Mouse (Mus musculus) heart, postnatal 0 days (tissue): ENCODE data around the gene Ipmk. TPM values are rescaled to one million over a fixed set of nuclear protein-coding genes. Genes with fewer than 3 reads are reported as not detected.
A peak's percentile ranks its signal among the peaks of the same experiment; 100 is the strongest.

Experiments
- ATAC-seq: fragments of 200-750 bp; cut with Nextera tagmentation; 2 replicates; pipeline ENCODE4 v1.8.0; 2017; ENCODE audit warnings: low read depth, moderate number of reproducible peaks, moderate library complexity; ENCODE audit not compliant: insufficient read depth
- DNase-seq: peaks from one replicate; pipeline ENCODE4 v3.0.0-alpha.2; 2016; ENCODE audit warnings: low spot score
- H3K27ac ChIP-seq: fragments of 300-500 bp; sonication (generic); 2 replicates; pipeline ENCODE4 v1.5.1; 2014; ENCODE audit warnings: low read depth, mild to moderate bottlenecking
- H3K27me3 ChIP-seq: fragments of 300-500 bp; sonication (generic); 2 replicates; pipeline ENCODE4 v1.6.1; 2014; ENCODE audit warnings: low read length, mixed read lengths; ENCODE audit not compliant: control insufficient read depth, insufficient read depth
- H3K36me3 ChIP-seq: fragments of 300-500 bp; sonication (generic); replicated peaks from 2 replicates; pipeline ENCODE4 v1.6.1; 2014; ENCODE audit warnings: low read length, mixed read lengths; ENCODE audit not compliant: control insufficient read depth, insufficient read depth
- H3K4me1 ChIP-seq: fragments of 300-500 bp; sonication (generic); 2 replicates; pipeline ENCODE4 v1.6.1; 2014; ENCODE audit warnings: antibody characterized with exemption; ENCODE audit not compliant: control insufficient read depth, insufficient read depth
- H3K4me2 ChIP-seq: fragments of 300-500 bp; sonication (generic); 2 replicates; pipeline ENCODE4 v1.6.1; 2014; ENCODE audit warnings: low read depth, mild to moderate bottlenecking, low read length, moderate library complexity
- H3K4me3 ChIP-seq: fragments of 300-500 bp; sonication (generic); 2 replicates; pipeline ENCODE4 v1.5.1; 2014; ENCODE audit warnings: low read depth, low read length
- H3K9ac ChIP-seq: fragments of 300-500 bp; sonication (generic); replicated peaks from 2 replicates; pipeline ENCODE4 v1.6.1; 2014; ENCODE audit warnings: low read depth, low read length, mixed read lengths
- H3K9me3 ChIP-seq: fragments of 300-500 bp; sonication (generic); replicated peaks from 2 replicates; pipeline ENCODE4 v1.6.1; 2016; ENCODE audit warnings: low read length; ENCODE audit not compliant: control insufficient read depth
- CTCF ChIP-seq: IDR thresholded peaks from 2 replicates; pipeline ENCODE4 v1.5.1; 2016; ENCODE audit warnings: antibody characterized with exemption, control low read depth, low read depth
- EP300 ChIP-seq: IDR thresholded peaks from 2 replicates; pipeline ENCODE4 v1.6.1; 2016; ENCODE audit warnings: antibody characterized with exemption, low read depth
- WGBS: fragments of 180-500 bp; shearing (Covaris S2); extraction: QIAGEN DNeasy Blood & Tissue Kit; methylation state at CpG from one replicate; pipeline ENCODE4 v1.1.7; 2014; 5-methylcytosine and 5-hydroxymethylcytosine counted together
- polyA plus RNA-seq: library from polyadenylated mRNA; unstranded; fragments of >200 nt; fragmentation: Nextera tagmentation; extraction: Ambion mirVana; gene quantifications from 2 replicates; pipeline ENCODE4 v1.2.1, GENCODE M21; 2015
- total RNA-seq: library from RNA; depleted of rRNA; stranded (reverse); fragments of >200 nt; gene quantifications from 2 replicates; pipeline ENCODE4 v1.2.3, GENCODE M21; 2014; ENCODE audit warnings: low replicate concordance

The Ipmk gene
- total and polyA plus RNA-seq, 2 experiments from 2014 or later, result 4.9 to 6.8 TPM

- Histone ChIP-seq H3K9ac (no peak overlapping the region), H3K9me3 (no peaks in the 10 kb centered on the region), H3K36me3 (peaks cover 29% of the 10 kb centered on the region), H3K4me2 (no peak overlapping the region), H3K4me1 (no peaks in the 10 kb centered on the region), H3K27me3 (no peaks in the 10 kb centered on the region), H3K4me3 (no peak overlapping the region), H3K27ac (no peak overlapping the region)
- ATAC-seq, result no peak
- TF ChIP-seq CTCF (peak; percentile 92), EP300 (no peak)
- WGBS, result 8% methylated on average over 7 of the region's 7 CpGs
- peak; percentile 45 for DNase-seq
These were observed 20.8 kb upstream of the Ipmk start for GRCm38 (mm10) chr10:71326789-71327188.

- Histone ChIP-seq H3K4me2 (no peak overlapping the region), H3K27ac (no peak overlapping the region), H3K4me1 (no peaks in the 10 kb centered on the region), H3K36me3 (peaks cover 31% of the 10 kb centered on the region), H3K9ac (no peak overlapping the region), H3K4me3 (no peak overlapping the region), H3K9me3 (no peaks in the 10 kb centered on the region), H3K27me3 (no peaks in the 10 kb centered on the region)
- TF ChIP-seq CTCF (no peak), EP300 (no peak)
- 79% methylated on average over 10 of the region's 10 CpGs for WGBS
- no peak for DNase-seq
- no peak for ATAC-seq
These were observed 20.2 kb upstream of the Ipmk start for GRCm38 (mm10) chr10:71327386-71327785.

- Histone ChIP-seq H3K27ac (no peak overlapping the region), H3K9ac (no peak overlapping the region), H3K4me2 (no peak overlapping the region), H3K4me3 (no peak overlapping the region), H3K9me3 (no peaks in the 10 kb centered on the region), H3K36me3 (peaks cover 41% of the 10 kb centered on the region), H3K4me1 (no peaks in the 10 kb centered on the region), H3K27me3 (no peaks in the 10 kb centered on the region)
- ATAC-seq (no peak), DNase-seq (no peak)
- TF ChIP-seq CTCF, result no peak
- 77% methylated on average over 6 of the region's 6 CpGs for WGBS
These were observed 19.2 kb upstream of the Ipmk start for GRCm38 (mm10) chr10:71328382-71328781.

- no peak overlapping the region for H3K9ac ChIP-seq
- ATAC-seq, result no peak
- no peak overlapping the region for H3K27ac ChIP-seq
These were observed 18.7 kb upstream of the Ipmk start for GRCm38 (mm10) chr10:71328870-71329269.

GRCm38 (mm10) chr10:71329295-71329694 is 18.3 kb upstream of the Ipmk start:
- no peaks in the 10 kb centered on the region for H3K27me3 ChIP-seq
- H3K27ac ChIP-seq, result no peak overlapping the region
- WGBS, result 95% methylated on average over 6 of the region's 6 CpGs
- H3K4me2 ChIP-seq, result no peak overlapping the region
- DNase-seq, result no peak
- no peaks in the 10 kb centered on the region for H3K4me1 ChIP-seq
- H3K36me3 ChIP-seq, result peaks cover 50% of the 10 kb centered on the region
- ATAC-seq, result no peak
- TF ChIP-seq EP300, result no peak
- TF ChIP-seq CTCF, result no peak
- no peaks in the 10 kb centered on the region for H3K9me3 ChIP-seq
- no peak overlapping the region for H3K4me3 ChIP-seq
- H3K9ac ChIP-seq, result no peak overlapping the region

More at GRCm38 (mm10) chr10:71328870-71329269, 18.7 kb upstream of the Ipmk start:
- TF ChIP-seq CTCF, result no peak
- TF ChIP-seq EP300, result no peak
- Histone ChIP-seq H3K27me3 (no peaks in the 10 kb centered on the region), H3K9me3 (no peaks in the 10 kb centered on the region), H3K36me3 (peaks cover 46% of the 10 kb centered on the region), H3K4me1 (no peaks in the 10 kb centered on the region), H3K4me2 (no peak overlapping the region), H3K4me3 (no peak overlapping the region)
- WGBS, result 82% methylated on average over 5 of the region's 5 CpGs
- DNase-seq, result no peak

- H3K4me1 ChIP-seq, result no peaks in the 10 kb centered on the region
- H3K9me3 ChIP-seq, result no peaks in the 10 kb centered on the region
- H3K9ac ChIP-seq, result no peak overlapping the region
- no peaks in the 10 kb centered on the region for H3K27me3 ChIP-seq
- TF ChIP-seq EP300 (no peak), CTCF (no peak)
- DNase-seq (no peak), ATAC-seq (no peak)
- no peak overlapping the region for H3K4me3 ChIP-seq
- peaks cover 58% of the 10 kb centered on the region for H3K36me3 ChIP-seq
- no peak overlapping the region for H3K27ac ChIP-seq
- no peak overlapping the region for H3K4me2 ChIP-seq
- 93% methylated on average over 12 of the region's 12 CpGs for WGBS
These were observed 17.5 kb upstream of the Ipmk start for GRCm38 (mm10) chr10:71330070-71330469.
